Comparison of ENCODE assay signal across 8 mouse cellular contexts in genomic region chr1:135607019-135607418, GRCm38 (mm10). TPM values are rescaled to one million over a fixed set of nuclear protein-coding genes. Genes with fewer than 3 reads are reported as not detected.
DNase-seq lines count a peak whose midpoint lies in the region; ATAC-seq and TF ChIP-seq lines count a peak whose summit lies in the region.

Nav1 (minus strand) TSS chr1:135607295.

- intact Hi-C loops in heart, postnatal 36 days (cut with DNase I): no loop called here

- no peaks in the 10 kb centered on the region for H3K9me3 ChIP-seq in embryonic facial prominence, embryonic 10.5 days
- no peaks in the 10 kb centered on the region for H3K9me3 ChIP-seq in midbrain, embryonic 11.5 days (ENCODE audit: control insufficient read depth, low read length)

- TF ChIP-seq CTCF in thymus, adult 2 months (IDR thresholded peaks at IDR 0.05; ENCODE audit: borderline replicate concordance, control insufficient read depth, extremely low read depth, insufficient read depth, low read length, poor library complexity): no peak

- no peak for ATAC-seq in midbrain, embryonic 11.5 days (ENCODE audit: low FRiP score)

- H3K36me3 ChIP-seq in embryonic facial prominence, embryonic 10.5 days (replicated peaks): no peaks in the 10 kb centered on the region
- H3K36me3 ChIP-seq in midbrain, embryonic 11.5 days (ENCODE audit: control insufficient read depth, insufficient read depth, low read length): no peaks in the 10 kb centered on the region
- H3K36me3 ChIP-seq in thymus, adult 2 months (ENCODE audit: control insufficient read depth, insufficient read depth, low read length): no peaks in the 10 kb centered on the region

- no peak within 1 kb of the TSS for H3K9ac ChIP-seq in midbrain, embryonic 11.5 days (ENCODE audit: low read length)

- WGBS in embryonic facial prominence, embryonic 10.5 days: 45% methylated on average over 7 of the region's 7 CpGs
- WGBS in midbrain, embryonic 11.5 days: 47% methylated on average over 7 of the region's 7 CpGs
- WGBS in thymus, adult 2 months: 90% methylated on average over 7 of the region's 7 CpGs

- H3K4me1 ChIP-seq in embryonic facial prominence, embryonic 10.5 days: peaks cover 31% of the 10 kb centered on the region
- peaks cover 6% of the 10 kb centered on the region for H3K4me1 ChIP-seq in midbrain, embryonic 11.5 days (ENCODE audit: control insufficient read depth, insufficient read depth, low read length)
- H3K4me1 ChIP-seq in thymus, adult 2 months (replicated peaks; ENCODE audit: control insufficient read depth, insufficient read depth, low read length): no peaks in the 10 kb centered on the region; the same call in 1 of the 2 replicates

- H3K27me3 ChIP-seq in embryonic facial prominence, embryonic 10.5 days (replicated peaks; ENCODE audit: low read depth, poor library complexity, severe bottlenecking): peaks cover 11% of the 10 kb centered on the region; the same call in 1 of the 2 replicates
- H3K27me3 ChIP-seq in midbrain, embryonic 11.5 days (ENCODE audit: control insufficient read depth, insufficient read depth, low read length): no peaks in the 10 kb centered on the region
- no peaks in the 10 kb centered on the region for H3K27me3 ChIP-seq in thymus, adult 2 months (ENCODE audit: control insufficient read depth, insufficient read depth, low read length)

- DNase-seq in layer of hippocampus, adult 8-10 months (ENCODE audit: low spot score in 2 of 2): no peak
- DNase-seq in layer of hippocampus, adult 11-12 months (ENCODE audit: low spot score): no peak
- DNase-seq in embryonic facial prominence, embryonic 10.5 days (ENCODE audit: low spot score): no peak
- DNase-seq in heart, postnatal 36 days: no peak
- DNase-seq in midbrain, embryonic 11.5 days (ENCODE audit: low spot score, missing footprints): no peak
- no peak for DNase-seq in spleen, postnatal 10 days (ENCODE audit: low spot score in 2 of 2)
- no peak for DNase-seq in thymus, adult 2 months
- DNase-seq in testis, postnatal 14 days (ENCODE audit: low spot score): no peak

- H3K4me3 ChIP-seq in embryonic facial prominence, embryonic 10.5 days: no peak within 1 kb of the TSS
- H3K4me3 ChIP-seq in midbrain, embryonic 11.5 days (ENCODE audit: low read depth, low read length): no peak within 1 kb of the TSS
- no peak within 1 kb of the TSS for H3K4me3 ChIP-seq in thymus, adult 2 months (ENCODE audit: control insufficient read depth, insufficient read depth, low read length)

- peak within 1 kb of the TSS; percentile 19; the same call in 1 of the 2 replicates for H3K27ac ChIP-seq in embryonic facial prominence, embryonic 10.5 days (replicated peaks)
- no peak within 1 kb of the TSS for H3K27ac ChIP-seq in midbrain, embryonic 11.5 days (ENCODE audit: low read depth, low read length)
- H3K27ac ChIP-seq in thymus, adult 2 months (ENCODE audit: control insufficient read depth, insufficient read depth, low read length): no peak within 1 kb of the TSS

- TF ChIP-seq POLR2A in thymus, adult 2 months (IDR thresholded peaks at IDR 0.05; ENCODE audit: control insufficient read depth, extremely low read depth, insufficient read depth, low read length, poor library complexity): no peak

- no peak within 1 kb of the TSS for H3K4me2 ChIP-seq in midbrain, embryonic 11.5 days

RNA-seq across cellular contexts. Expression of gene Nav1, which starts in this region (rescaled TPM):
- total RNA-seq in layer of hippocampus, adult 8-10 months (2022): 10 to 100 TPM; 55.8 to 63.3 (median 59.9) TPM
- 24.1 and 27.6 TPM in 2 replicates for polyA plus RNA-seq in embryonic facial prominence, embryonic 10.5 days (2016; fragmentation: Nextera tagmentation; extraction: Ambion mirVana)
- total RNA-seq in heart, postnatal 36 days (2021): 10 to 100 TPM; 18.6 to 20.8 TPM
- polyA plus RNA-seq in midbrain, embryonic 11.5 days (2014; fragmentation: Nextera tagmentation; extraction: Ambion mirVana): 10.4 and 13.3 TPM in 2 replicates
- 8.0 and 8.7 TPM in 2 replicates for polyA plus RNA-seq in thymus, adult 2 months (2012; rRNA removed)
